Mouse (Mus musculus): ENCODE measurements at regions not wholly inside any gene's neighbourhood (a gene's known extent, or its start where the extent isn't known, plus 50 kb on each side); places are given as distances from the start of the nearest gene placed in this dataset.
A peak's percentile ranks its signal among the peaks of the same experiment; 100 is the strongest.

- TF ChIP-seq CTCF (conservative IDR thresholded peaks at IDR 0.05; ENCODE audit: low read length): peak; percentile 42
- no peak for TF ChIP-seq POU5F1 (IDR thresholded peaks at IDR 0.05; ENCODE audit: borderline replicate concordance, low read length)
- TF ChIP-seq NANOG (IDR thresholded peaks at IDR 0.05; ENCODE audit: borderline replicate concordance, low read length): no peak
Observed at GRCm38 (mm10) chr9:60999001-60999529, 204.7 kb downstream of the Uaca start.
